Mouse (Mus musculus): Measurements from ENCODE around the gene Dpp6.
"Not testable (repeated sequence)": the region's sequence is repeated elsewhere in the genome, so short reads cannot be mapped to it uniquely, and the experiment has no call there.

Gene Dpp6

DNA sequence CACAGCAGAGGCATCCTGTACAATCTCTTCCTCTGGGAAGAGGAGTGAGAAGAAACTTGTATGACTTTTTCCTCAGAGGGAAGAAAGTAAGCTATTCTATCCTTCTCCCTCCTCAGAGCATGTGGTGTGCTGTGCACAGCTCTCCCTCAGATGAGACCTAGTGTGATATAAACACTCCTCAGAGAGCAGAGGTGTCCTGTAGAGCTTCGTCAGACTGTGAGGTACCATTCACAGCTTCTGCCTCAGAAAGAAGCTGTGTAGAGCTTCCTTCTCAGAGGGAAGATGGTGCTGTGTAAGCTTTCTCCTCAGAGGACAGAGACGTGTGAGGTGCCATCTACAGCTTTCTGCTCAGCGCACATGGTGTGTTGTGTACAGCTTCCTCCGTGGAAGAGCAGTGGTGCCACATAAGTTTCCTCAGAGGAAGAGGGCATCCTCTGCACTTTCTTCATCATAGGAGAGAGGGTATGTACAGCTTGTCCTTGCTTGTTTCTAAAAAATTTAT is 658.0 kb downstream of the Dpp6 start:
- DNase-seq (ENCODE audit: low read depth, low spot score), result no peak

DNA sequence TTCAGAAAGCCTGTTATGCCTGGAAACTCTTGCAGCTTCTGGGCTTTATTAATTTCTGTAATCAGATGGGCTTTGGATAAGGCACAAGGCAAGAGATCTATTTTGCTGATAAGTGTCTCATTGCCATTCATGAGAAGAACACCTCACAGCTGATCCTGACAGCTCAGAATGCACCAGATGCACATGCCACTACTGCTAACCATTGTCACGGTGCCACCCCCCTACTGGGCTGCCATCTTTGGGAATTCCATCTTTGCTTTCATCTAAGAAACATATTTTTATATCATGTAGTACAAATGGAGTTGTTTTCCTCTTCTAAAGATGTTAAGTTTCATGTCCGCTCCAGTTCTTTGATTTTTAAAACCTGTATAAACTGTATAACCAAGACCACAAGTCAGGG is 664.7 kb downstream of the Dpp6 start:
- no peak for DNase-seq (ENCODE audit: low read depth, low spot score)

DNA sequence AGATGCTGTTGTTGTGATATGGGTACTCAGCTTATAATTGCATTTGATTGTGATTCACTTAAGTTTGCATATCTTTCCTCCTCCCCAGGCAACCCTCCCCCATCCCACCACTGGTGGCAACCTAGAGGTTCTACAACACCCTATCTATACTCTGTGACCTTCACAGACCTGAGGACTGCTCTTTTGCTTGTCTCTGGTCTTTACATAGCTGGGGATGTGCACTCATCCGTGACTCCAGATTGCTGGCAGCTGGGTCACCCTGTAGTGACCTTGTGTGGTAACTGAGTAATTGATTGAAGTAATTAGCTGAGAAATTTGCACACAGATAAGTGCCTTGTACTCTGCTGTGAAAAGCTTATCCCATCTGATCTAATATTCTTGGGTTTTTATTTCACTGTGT is 669.1 kb downstream of the Dpp6 start:
- DNase-seq (ENCODE audit: low read depth, low spot score), result peak; percentile 6

DNA sequence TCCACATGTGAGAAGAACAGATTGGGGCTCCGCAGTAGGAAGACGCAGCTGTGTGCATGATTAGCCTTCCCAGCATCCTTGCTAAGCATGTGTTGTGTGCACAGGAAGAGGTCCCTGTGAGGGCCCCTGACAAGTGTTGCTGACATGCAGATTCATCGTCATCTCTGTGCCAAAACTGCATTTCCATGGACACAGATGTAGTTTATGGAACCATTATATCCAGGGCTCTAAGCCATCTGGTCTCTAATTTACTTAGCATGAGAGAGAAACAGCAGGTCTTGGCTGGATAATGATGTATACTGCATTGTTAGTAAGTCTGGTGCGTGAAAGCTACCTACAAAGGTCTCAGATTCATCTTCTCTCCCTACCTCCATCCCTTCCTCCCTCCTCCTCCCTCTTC is 673.9 kb downstream of the Dpp6 start:
- no peak for DNase-seq (ENCODE audit: low read depth, low spot score)

DNA sequence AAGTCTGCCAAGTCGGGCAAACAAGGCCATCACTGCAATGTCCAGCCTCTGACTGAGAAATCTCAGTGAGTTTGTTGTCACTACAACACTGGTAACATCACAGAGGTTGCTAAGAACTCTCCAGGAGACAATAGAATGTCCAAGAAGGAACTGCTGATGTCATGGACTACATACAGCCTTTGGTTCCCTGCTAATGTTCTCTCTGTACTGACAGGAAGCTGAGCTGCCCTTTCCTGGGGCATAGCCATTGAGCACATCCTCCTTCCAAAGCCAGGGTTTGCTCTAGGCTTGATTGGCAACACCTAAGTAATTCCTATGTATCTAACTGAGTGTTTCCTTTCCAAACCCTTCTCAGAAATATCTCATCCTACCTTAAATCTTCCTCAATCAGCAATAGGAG is 684.3 kb downstream of the Dpp6 start, which contains the start of gene Speer4b:
Speer4b (minus strand) TSS at position 101 of the 400 bp plus-strand sequence.
- not testable (repeated sequence) for DNase-seq (ENCODE audit: low read depth, low spot score)

DNA sequence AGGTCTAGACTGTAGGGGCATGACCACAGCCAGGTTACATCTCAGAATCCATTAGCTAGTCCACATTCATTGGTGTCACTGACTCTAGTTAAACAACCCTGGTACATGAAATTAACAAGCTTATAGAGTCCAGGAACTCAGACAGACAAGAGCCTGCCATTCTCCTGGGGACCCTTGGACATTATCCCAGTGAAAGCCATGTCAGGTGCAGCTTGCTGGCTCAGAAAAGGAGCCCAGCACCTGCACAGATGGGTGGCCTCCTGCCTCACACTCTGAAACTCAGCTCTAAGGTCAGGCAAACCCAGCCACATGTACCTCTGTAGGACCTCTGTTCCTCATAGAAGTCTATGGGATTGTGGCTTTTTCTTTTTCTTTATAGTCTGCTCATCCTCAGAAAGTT is 701.7 kb downstream of the Dpp6 start:
- DNase-seq (ENCODE audit: low read depth, low spot score), result no peak

DNA sequence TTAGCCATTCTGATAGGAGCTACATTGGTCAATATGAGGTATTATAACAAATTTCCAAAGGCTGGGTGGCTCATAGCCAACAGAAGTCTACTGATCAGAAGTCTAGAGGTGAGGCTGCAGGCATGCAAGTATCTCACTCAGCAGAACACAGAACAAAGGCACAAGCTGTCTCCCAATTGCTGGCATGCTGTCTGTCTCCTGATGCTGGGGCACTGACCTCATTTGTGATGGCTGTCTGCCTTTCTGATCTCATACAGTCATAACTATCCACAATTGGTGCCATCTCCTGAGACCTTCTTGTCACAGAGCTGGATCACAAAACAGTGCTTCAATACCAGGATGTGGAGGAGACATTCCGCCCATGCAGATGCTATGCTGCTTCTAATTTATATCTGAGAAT is 709.9 kb downstream of the Dpp6 start:
- DNase-seq (ENCODE audit: low read depth, low spot score), result no peak

DNA sequence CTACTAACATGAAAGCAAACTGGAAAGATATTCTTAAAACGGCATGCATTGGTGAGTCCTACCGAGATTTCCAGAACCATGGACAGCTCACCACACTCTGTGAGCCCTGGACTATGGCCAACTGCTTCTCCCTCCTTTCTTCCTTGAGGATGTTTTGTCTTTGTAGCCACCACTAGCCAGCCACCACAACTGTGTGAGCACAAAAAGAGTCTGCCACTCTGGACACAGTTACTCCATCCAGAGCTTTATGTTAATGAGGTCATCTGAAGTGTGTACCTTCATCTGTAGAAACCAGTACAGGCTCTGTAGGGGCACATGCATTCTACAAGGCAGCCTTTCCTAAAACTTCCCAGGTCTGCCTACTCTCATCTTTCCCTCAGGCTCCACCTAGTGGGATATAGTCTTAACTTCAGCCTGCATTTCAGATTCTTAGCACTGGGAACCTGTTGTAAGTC is 727.8 kb downstream of the Dpp6 start:
- peak; percentile 76 for DNase-seq (ENCODE audit: low read depth, low spot score)

DNA sequence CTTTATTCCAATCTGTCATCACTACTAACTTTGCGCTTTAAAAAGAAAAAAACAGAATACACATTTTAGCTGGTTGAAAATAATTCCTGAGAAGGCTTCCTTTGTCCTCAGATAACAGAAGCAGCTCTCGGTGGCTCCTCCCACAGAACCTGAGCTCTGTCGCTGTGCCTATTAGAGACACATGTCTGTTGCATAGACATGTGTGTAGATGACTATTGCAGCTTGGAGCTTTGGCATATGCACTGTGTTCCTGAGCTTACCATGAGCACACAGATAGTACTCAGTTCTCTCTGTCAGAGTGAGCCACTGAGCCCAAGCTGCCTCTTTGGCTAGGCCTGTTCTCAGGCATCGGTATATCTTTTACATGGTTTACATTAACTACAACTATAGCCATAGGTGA is 732.3 kb downstream of the Dpp6 start:
- no peak for DNase-seq (ENCODE audit: low read depth, low spot score)

DNA sequence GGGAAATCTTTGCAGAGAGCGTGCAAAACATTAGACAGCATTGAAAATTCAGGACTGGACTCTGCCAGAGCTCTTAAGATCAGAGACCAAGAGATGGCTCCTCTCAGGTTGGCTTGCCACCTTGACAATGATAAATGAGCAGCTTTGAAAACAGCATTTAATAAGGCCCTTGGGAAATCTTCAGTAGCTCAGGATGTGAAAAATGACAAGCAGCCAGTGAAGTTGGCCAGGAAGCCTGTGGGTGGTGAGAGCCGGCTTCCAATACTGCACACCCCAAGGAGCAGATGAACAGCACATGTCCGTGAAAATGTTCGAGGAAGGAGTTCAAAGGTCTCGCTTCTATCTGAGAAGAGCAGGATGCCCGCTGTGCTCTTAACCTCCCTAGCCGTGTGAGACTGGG is 748.7 kb downstream of the Dpp6 start:
- peak; percentile 66 for DNase-seq (ENCODE audit: low read depth, low spot score)

DNA sequence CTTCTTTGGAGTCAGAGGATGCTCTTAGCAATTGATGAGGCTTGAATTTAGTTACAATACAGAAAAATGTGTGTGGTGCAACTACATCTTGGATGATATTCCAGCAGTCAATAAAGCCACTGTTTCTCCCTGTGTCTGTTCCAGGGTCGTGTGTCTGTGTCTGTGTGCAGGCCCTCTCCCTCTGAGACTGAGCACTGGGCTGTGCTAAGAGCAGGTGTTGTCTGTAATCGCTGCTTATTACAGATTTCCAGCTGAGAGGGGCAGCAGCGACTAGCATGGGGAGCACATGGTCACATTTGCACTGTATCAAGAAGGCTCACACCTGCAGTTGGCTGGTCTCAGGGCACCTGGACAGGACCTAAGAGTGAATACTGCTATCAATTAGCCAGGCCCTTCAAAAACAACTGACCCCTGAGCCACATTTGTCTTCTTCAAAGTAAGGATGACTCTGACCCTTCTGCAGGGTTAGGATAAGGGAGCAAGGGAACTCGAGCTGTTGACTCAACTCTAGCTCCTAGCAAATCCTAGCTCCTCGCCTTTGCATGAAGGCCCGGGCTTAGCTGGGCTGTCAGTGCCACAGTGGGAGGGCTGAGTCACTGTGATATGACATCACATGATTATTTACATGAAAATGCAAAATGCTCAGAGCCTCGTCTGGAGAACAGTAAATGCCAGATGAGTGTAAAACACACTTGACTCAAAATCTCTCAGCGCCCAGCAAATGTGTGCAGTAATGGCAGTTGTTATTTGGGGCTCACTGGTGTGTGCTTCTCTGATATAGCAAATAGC is 771.2 kb downstream of the Dpp6 start:
- DNase-seq (ENCODE audit: low read depth, low spot score), result no peak

DNA sequence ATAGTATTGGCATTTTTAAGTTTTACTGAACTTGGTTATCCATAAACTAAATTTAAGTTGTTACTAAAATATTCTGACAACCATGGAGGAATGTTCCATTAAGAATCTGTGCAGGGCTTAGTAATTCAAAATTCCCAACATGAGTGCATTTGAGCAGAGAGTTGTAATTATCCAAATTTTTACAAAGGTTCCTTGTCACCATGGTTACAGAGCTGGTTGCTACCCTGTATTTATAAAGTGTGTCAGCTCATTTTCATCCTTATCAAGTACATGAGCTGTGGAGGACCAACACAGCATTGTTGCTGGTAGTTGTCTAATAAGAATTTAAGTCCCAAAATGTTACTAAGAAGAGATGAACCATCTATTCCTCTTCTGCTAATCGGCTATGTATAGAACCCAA is 787.1 kb downstream of the Dpp6 start:
- DNase-seq (ENCODE audit: low read depth, low spot score), result no peak

DNA sequence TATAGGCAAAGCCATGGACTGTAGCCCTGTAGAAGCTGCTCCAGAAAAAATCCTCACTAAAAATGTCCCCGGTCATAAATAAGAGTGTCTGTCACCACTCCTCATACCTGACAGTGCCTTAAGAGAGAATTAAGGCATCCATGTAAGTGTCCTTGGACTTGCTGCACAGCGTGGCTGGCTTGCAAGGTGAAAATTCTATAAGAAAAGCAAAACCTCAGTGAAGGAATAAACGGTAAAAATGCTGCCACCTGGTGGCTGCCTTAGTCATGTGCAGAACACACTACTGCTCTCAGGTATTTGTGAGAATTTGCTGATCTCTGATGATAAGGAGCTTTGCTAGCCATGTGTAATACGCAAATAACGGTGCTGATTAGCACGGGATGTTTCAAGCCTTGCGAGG is 798.8 kb downstream of the Dpp6 start:
- peak; percentile 73 for DNase-seq (ENCODE audit: low read depth, low spot score)

DNA sequence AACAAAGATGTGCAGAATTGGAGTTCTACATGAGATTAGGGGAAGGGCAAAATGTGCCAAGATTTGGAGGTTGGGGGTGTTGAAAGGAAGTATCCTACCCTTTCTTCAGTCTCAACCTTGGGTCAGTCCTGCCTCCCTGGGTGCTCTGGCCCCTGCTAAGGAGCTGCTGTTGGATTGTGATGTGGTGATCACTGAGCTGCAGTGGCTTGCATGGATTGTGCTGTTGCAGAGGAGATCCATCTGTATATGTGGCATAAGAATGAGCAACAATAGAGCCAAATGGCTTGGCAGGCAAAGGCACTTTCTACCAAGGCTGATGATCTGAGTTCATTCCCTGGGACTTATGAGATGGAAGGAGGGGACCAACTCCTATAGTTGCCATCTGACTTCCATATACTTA is 804.8 kb downstream of the Dpp6 start:
- no peak for DNase-seq (ENCODE audit: low read depth, low spot score)

DNA sequence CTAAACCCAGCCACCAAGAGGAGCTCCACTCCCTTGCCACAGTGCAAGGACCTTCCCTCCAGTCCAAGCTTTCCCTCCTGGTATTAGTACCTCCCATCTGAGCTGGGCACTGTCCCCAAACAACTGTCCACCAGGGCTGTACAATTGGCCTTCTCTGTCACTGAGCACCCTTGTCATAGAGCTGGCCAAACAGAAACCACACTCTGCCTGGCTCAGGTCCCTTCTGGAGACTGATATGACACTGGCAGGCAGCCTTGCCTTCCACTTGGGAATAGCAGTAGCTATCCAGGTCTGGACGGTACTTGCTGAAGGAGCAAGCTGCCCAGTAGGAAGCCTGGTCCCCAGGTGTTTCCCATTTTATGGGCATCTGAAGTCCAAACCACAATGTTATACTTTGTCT is 806.9 kb downstream of the Dpp6 start:
- DNase-seq (ENCODE audit: low read depth, low spot score), result no peak

DNA sequence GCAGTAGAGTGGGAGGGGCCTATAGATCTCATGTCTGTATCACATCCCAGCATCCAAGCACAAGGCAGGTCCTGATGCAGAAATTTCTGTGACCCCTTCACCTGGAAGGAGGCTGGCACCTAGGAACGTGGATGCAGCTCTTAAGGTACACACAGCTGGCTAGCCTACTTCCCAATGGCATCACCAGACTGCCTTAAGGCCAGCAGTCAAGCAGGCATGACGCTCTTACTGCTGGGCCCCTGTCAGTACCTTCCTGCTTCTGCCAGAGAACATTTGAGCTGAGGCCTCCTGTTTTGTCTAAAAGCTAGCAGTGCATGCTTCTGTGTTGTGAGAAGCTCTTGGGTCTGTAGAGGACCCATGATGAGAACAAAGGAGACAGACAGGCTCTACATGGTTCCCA is 815.1 kb downstream of the Dpp6 start:
- no peak for DNase-seq (ENCODE audit: low read depth, low spot score)

DNA sequence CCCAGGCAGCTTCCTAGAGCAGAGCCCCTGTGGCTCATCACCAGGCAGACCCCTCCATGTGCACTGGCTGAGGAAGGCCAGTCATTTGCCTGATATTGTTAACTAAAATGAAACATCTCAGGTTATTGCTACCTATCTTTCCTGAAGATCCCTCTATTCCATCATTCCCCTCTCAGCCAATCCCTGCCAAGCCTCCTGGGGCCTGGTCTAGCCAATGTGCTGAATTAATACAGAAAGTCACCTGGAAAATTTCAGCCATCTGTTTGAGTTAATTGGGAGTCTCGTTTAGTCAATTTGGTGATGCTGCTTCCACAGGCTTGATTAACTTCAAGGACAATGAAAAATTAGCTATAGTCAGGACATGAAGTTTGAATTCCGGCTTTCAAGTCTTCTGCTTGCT is 818.9 kb downstream of the Dpp6 start:
- DNase-seq (ENCODE audit: low read depth, low spot score), result no peak

DNA sequence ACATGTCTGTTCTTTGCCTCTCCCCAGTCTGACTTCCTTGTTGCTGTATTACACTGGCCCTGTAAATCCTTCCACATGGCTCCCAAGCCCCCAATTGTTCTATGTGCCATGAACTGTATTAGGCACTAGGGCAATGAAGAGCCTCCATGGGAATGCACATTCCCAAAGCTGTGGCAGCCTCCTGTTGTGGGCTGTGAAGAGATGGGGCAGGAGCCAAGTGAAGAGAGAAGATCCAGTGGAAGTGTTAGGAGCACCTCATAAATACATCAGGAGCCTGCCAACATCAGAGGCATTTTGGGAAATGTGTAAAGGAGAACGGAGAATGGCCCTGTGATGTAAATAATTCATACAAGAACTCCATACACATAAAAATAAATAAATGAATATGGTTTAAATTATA is 824.9 kb downstream of the Dpp6 start:
- no peak for DNase-seq (ENCODE audit: low read depth, low spot score)

DNA sequence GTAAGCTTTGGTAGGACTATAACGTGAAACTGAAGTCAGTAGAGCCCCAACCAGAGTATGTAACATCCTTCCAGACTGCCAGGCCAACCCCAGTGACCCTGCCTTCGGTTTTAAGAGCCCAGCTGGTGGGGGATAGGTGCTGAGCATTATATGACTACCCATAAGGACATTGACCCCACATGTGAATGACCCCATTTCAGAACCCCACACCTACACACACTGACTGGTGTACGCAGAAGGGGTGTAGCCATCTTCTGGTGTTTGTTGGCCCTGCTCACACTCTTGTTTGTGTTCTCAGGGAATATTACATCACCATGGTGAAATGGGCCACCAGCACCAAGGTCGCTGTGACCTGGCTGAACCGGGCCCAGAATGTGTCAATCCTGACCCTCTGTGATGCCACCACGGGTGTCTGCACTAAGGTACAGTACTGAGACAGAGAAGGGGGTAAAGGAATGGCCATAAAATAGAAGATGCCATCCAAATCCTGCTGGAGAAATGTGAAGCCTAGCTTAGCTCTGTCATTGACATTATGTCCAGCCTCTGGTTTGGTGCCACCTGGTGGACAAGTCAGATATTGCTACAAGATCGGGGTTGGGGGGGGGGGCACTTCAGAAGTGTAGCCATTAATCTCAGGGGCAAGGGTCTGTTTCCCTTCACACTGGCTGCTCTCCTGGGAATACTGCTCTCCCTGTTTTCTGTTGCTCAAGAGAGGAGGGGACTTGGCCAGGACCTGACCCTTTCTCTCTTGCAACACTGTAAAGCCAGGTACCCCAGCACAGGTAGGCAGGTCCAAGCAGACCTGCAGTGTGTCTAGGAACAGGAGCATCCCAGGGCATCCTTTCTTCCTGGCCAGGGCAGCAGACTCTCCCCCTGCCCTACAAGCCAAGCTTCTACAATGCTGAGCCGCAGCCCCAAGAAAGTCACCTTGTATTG is 835.1 kb downstream of the Dpp6 start:
- peak; percentile 74 for DNase-seq (ENCODE audit: low read depth, low spot score)

DNA sequence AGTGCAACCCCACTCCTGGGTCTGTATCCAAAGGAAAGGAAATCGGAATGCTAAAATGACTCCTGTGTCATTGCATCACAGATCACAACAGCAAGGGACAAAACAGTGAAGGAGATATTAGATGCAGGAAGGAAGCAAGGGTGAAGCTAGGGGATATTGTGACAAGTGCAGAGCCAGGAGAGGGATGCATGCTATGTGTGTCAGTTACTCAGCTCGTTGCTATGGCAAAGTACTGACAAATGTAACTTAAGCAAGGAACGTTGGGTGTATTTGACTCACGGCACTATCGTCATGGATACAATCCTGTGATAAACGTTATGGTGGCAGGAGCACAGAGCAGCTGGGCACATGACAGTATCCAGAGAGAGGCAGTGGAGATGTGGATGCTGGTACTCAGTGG is 839.1 kb downstream of the Dpp6 start:
- no peak for DNase-seq (ENCODE audit: low read depth, low spot score)

DNA sequence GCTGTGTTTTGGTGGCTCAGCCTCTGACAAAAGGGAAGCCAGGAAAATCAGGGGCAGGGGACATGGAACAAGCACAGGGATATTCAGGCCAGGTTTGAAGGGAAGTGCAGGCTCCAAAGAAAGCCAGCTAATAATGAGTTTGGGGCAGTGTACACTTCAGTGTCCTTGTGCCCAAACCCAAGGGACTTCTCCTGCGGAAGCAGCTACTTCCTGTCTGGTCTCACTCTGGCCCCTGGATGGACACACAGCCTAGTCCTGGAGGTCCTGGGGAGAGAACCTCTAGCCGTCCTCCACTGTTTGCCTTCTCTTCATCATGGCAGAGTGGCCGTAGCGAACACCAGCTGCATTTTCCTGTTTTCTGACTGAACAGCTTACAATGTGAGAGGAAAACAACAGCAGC is 840.7 kb downstream of the Dpp6 start:
- no peak for DNase-seq (ENCODE audit: low read depth, low spot score)

DNA sequence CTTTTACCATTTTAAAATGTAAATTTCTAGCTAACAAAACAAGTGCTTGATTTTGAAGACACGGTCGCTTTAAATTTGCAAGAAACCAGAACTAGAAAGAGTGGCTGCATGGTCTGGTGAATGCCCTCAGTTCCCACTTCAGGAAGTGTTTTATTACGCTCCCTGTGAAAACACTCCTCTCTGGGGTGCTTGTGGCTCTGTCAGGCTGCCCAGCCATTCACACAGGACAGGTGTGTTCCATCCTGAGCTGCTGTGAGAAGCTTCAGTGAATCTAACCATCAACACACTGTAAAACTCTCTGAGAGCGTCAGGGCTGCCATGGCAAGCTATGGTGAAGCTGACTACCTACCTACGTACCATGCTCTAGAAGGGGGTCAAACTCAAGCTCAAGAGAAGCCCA is 841.2 kb downstream of the Dpp6 start:
- no peak for DNase-seq (ENCODE audit: low read depth, low spot score)

DNA sequence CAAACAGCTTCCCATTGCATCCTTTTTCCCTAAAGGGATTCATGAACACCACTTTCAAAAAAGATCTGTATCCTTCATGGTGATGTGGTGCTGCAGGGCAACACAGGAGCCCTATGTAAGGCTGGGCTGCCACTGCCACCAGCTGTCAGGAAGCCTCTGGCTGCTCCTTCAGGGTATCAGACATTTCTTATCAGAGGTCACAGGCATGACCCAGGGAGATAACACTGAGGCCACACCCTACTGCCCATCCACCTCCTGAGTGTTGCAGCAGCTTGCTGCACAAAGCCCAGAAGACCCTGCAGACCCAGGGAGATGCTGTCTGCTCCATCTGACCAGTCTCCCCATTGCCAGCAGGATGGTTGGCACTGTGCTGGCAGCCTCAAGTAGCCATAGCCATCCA is 841.6 kb downstream of the Dpp6 start:
- no peak for DNase-seq (ENCODE audit: low read depth, low spot score)

Data from mesoderm, embryonic 11.5 days (tissue).